Mouse (Mus musculus) lung, embryonic 16.5 days (tissue): ENCODE data around the gene Gdpd1. TPM values are rescaled to one million over a fixed set of nuclear protein-coding genes. Genes with fewer than 3 reads are reported as not detected.

Experiments used
- ATAC-seq: fragments of 200-750 bp; cut with Nextera tagmentation; 2 replicates; pipeline ENCODE4 v1.8.0; 2017; ENCODE audit warnings: low read depth, mild to moderate bottlenecking, moderate library complexity
- H3K27ac ChIP-seq: fragments of 300-500 bp; sonication (generic); 2 replicates; pipeline ENCODE4 v1.5.1; 2014; ENCODE audit warnings: mild to moderate bottlenecking, control low read depth, low read length
- H3K27me3 ChIP-seq: fragments of 300-500 bp; sonication (generic); 2 replicates; pipeline ENCODE4 v1.6.1; 2014; ENCODE audit warnings: low read depth, low read length, mixed read lengths; ENCODE audit not compliant: control insufficient read depth, insufficient read depth
- H3K36me3 ChIP-seq: fragments of 300-500 bp; sonication (generic); 2 replicates; pipeline ENCODE4 v1.6.1; 2014; ENCODE audit warnings: low read length; ENCODE audit not compliant: control insufficient read depth, insufficient read depth
- H3K4me1 ChIP-seq: fragments of 300-500 bp; sonication (generic); replicated peaks from 2 replicates; pipeline ENCODE4 v1.6.1; 2014; ENCODE audit warnings: low read length, mixed read lengths; ENCODE audit not compliant: control insufficient read depth, insufficient read depth
- H3K4me2 ChIP-seq: fragments of 300-500 bp; sonication (generic); 2 replicates; pipeline ENCODE4 v1.6.1; 2014; ENCODE audit warnings: low read depth, low read length, control low read depth
- H3K4me3 ChIP-seq: fragments of 300-500 bp; sonication (generic); 2 replicates; pipeline ENCODE4 v1.5.1; 2014; ENCODE audit warnings: mild to moderate bottlenecking, low read length, control low read depth
- H3K9ac ChIP-seq: fragments of 300-500 bp; sonication (generic); 2 replicates; pipeline ENCODE4 v1.6.1; 2014; ENCODE audit warnings: low read length, control low read depth
- H3K9me3 ChIP-seq: fragments of 300-500 bp; sonication (generic); 2 replicates; pipeline ENCODE4 v1.6.1; 2016; ENCODE audit warnings: low read length; ENCODE audit not compliant: control insufficient read depth
- WGBS: fragments of 180-500 bp; shearing (Covaris S2); extraction: QIAGEN DNeasy Blood & Tissue Kit; methylation state at CpG from one replicate; pipeline ENCODE4 v1.1.7; 2014; 5-methylcytosine and 5-hydroxymethylcytosine counted together
- polyA plus RNA-seq: library from polyadenylated mRNA; unstranded; fragments of >200 nt; fragmentation: Nextera tagmentation; extraction: Ambion mirVana; gene quantifications from 2 replicates; pipeline ENCODE4 v1.2.1, GENCODE M21; 2015

Gdpd1 gene
- 25.1 and 28.5 TPM in 2 replicates for polyA plus RNA-seq

- Histone ChIP-seq H3K4me3 (peak within 1 kb of the TSS; percentile 55), H3K36me3 (peaks cover 10% of the 10 kb centered on the region), H3K27me3 (no peaks in the 10 kb centered on the region), H3K9me3 (no peaks in the 10 kb centered on the region), H3K4me2 (peak within 1 kb of the TSS; percentile 97), H3K27ac (peak within 1 kb of the TSS; percentile 58; the same call in 1 of the 2 replicates), H3K9ac (peak within 1 kb of the TSS; percentile 69), H3K4me1 (peaks cover 3% of the 10 kb centered on the region; the same call in 1 of the 2 replicates)
- ATAC-seq = peak; percentile 96
- under 1% methylated on average over 43 of the region's 43 CpGs for WGBS
Observed at GRCm38 (mm10) chr11:87073866-87074440, at the start of gene Gdpd1. Gene Gdpd1 (minus strand): TSS chr11:87074062.

- no peaks in the 10 kb centered on the region for H3K9me3 ChIP-seq
- no peak overlapping the region for H3K9ac ChIP-seq
- WGBS = 69% methylated on average over 8 of the region's 8 CpGs
- peaks cover 47% of the 10 kb centered on the region for H3K36me3 ChIP-seq
- H3K4me2 ChIP-seq = no peak overlapping the region
- no peak overlapping the region for H3K27ac ChIP-seq
- ATAC-seq = no peak
- peaks cover 4% of the 10 kb centered on the region for H3K4me1 ChIP-seq
- no peaks in the 10 kb centered on the region for H3K27me3 ChIP-seq
- no peak overlapping the region for H3K4me3 ChIP-seq
Observed at GRCm38 (mm10) chr11:87121864-87122263, 48.0 kb upstream of the Gdpd1 start.

- H3K4me3 ChIP-seq = peak overlapping the region; percentile 95
- peak overlapping the region; percentile 93 for H3K27ac ChIP-seq
- peaks cover 11% of the 10 kb centered on the region for H3K4me1 ChIP-seq
- H3K4me2 ChIP-seq = peak overlapping the region; percentile 57
- peaks cover 15% of the 10 kb centered on the region for H3K36me3 ChIP-seq
- peak overlapping the region; percentile 98 for H3K9ac ChIP-seq
- no peak for ATAC-seq
- H3K9me3 ChIP-seq = no peaks in the 10 kb centered on the region
- 1% methylated on average over 9 of the region's 9 CpGs for WGBS
- no peaks in the 10 kb centered on the region for H3K27me3 ChIP-seq
Observed at GRCm38 (mm10) chr11:87110172-87110909, 36.5 kb upstream of the Gdpd1 start.

- under 1% methylated on average over 42 of the region's 42 CpGs for WGBS
- peaks cover 16% of the 10 kb centered on the region for H3K36me3 ChIP-seq
- ATAC-seq = no peak
Observed at GRCm38 (mm10) chr11:87109519-87110171, 35.8 kb upstream of the Gdpd1 start.

GRCm38 (mm10) chr11:87108755-87109518 is 35.1 kb upstream of the Gdpd1 start, which contains the start of gene Ska2:
Gene Ska2 (plus strand): TSS chr11:87109234.
- peak; percentile 99 for ATAC-seq
- Histone ChIP-seq H3K4me3 (peak within 1 kb of the TSS; percentile 95), H3K36me3 (peaks cover 18% of the 10 kb centered on the region), H3K9ac (peak within 1 kb of the TSS; percentile 98), H3K27me3 (no peaks in the 10 kb centered on the region), H3K27ac (peak within 1 kb of the TSS; percentile 93), H3K4me2 (peak within 1 kb of the TSS; percentile 58), H3K9me3 (no peaks in the 10 kb centered on the region), H3K4me1 (peaks cover 11% of the 10 kb centered on the region)
- under 1% methylated on average over 40 of the region's 40 CpGs for WGBS

More at GRCm38 (mm10) chr11:87109519-87110171, 35.8 kb upstream of the Gdpd1 start:
- peak overlapping the region; percentile 95 for H3K4me3 ChIP-seq
- H3K9ac ChIP-seq = peak overlapping the region; percentile 98
- no peaks in the 10 kb centered on the region for H3K9me3 ChIP-seq
- peak overlapping the region; percentile 57 for H3K4me2 ChIP-seq
- H3K4me1 ChIP-seq = peaks cover 11% of the 10 kb centered on the region
- H3K27ac ChIP-seq = peak overlapping the region; percentile 93
- H3K27me3 ChIP-seq = no peaks in the 10 kb centered on the region

- Histone ChIP-seq H3K4me3 (peak within 1 kb of the TSS; percentile 95), H3K9ac (peak within 1 kb of the TSS; percentile 98), H3K27ac (peak within 1 kb of the TSS; percentile 93), H3K9me3 (no peaks in the 10 kb centered on the region), H3K36me3 (peaks cover 18% of the 10 kb centered on the region), H3K4me1 (peaks cover 9% of the 10 kb centered on the region), H3K4me2 (peak within 1 kb of the TSS; percentile 58), H3K27me3 (no peaks in the 10 kb centered on the region)
- no peak for ATAC-seq
- WGBS = 0% methylated on average over 14 of the region's 14 CpGs
Observed at GRCm38 (mm10) chr11:87108409-87108754, 34.5 kb upstream of the Gdpd1 start, which contains the start of gene Prr11. Gene Prr11 (minus strand): TSS chr11:87108708.

GRCm38 (mm10) chr11:87087142-87087541 is 13.3 kb upstream of the Gdpd1 start:
- H3K27ac ChIP-seq = no peak overlapping the region
- peaks cover 18% of the 10 kb centered on the region for H3K36me3 ChIP-seq

GRCm38 (mm10) chr11:87086290-87086984 is 12.6 kb upstream of the Gdpd1 start, which contains the start of gene Smg8:
Gene Smg8 (minus strand): TSS chr11:87086774.
- WGBS = under 1% methylated on average over 43 of the region's 43 CpGs
- Histone ChIP-seq H3K9me3 (no peaks in the 10 kb centered on the region), H3K4me3 (peak within 1 kb of the TSS; percentile 80), H3K4me1 (peaks cover 18% of the 10 kb centered on the region), H3K27me3 (no peaks in the 10 kb centered on the region), H3K4me2 (peak within 1 kb of the TSS; percentile 97), H3K27ac (peak within 1 kb of the TSS; percentile 41), H3K9ac (peak within 1 kb of the TSS; percentile 84), H3K36me3 (peaks cover 14% of the 10 kb centered on the region; the same call in 1 of the 2 replicates)
- peak; percentile 94 for ATAC-seq

More at GRCm38 (mm10) chr11:87087142-87087541, 13.3 kb upstream of the Gdpd1 start:
- no peak for ATAC-seq
- WGBS = 49% methylated on average over 2 of the region's 2 CpGs
- Histone ChIP-seq H3K9me3 (no peaks in the 10 kb centered on the region), H3K4me2 (peak overlapping the region; percentile 97), H3K4me1 (peaks cover 18% of the 10 kb centered on the region), H3K9ac (no peak overlapping the region; the same call in 1 of the 2 replicates), H3K4me3 (peak overlapping the region; percentile 80), H3K27me3 (no peaks in the 10 kb centered on the region)
